Mouse (Mus musculus): ENCODE data around the gene Fam8a1. TPM values are rescaled to one million over a fixed set of nuclear protein-coding genes. Genes with fewer than 3 reads are reported as not detected.

Gene Fam8a1
- 1 to 10 TPM; 4.8 to 6.4 TPM for polyA plus RNA-seq (2017; shearing (Covaris generic))

DNA sequence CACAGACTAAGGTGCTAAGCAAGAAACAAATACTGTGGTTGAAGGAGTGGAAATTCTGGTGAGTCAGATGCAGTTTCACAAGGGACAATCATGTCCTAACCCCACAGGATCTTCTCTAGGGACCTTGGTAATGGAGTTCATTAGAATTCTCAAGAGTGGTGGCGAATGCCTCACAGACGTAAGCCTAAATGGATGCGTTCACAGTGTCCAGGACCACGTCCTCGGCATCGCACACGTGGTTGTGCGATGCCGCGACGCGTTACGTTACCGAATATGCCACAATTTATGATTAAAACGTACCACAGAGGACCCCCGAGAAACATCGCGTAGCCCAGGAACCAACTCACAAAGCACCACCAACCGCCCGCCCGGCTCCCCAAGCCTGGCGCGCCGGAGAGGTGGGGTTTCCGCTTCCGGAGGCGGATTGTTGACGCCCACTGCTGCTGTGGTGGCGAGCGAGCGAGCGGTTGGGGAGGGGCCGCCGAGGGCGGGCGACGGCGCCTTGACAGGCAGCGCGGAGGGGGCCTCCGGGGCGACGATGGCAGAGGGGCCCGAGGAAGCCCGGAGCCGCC lies at the start of gene Fam8a1:
TSS of gene Fam8a1 (plus strand) at position 475 of the 572 bp plus-strand sequence.
- peak; percentile 94 for ATAC-seq

DNA sequence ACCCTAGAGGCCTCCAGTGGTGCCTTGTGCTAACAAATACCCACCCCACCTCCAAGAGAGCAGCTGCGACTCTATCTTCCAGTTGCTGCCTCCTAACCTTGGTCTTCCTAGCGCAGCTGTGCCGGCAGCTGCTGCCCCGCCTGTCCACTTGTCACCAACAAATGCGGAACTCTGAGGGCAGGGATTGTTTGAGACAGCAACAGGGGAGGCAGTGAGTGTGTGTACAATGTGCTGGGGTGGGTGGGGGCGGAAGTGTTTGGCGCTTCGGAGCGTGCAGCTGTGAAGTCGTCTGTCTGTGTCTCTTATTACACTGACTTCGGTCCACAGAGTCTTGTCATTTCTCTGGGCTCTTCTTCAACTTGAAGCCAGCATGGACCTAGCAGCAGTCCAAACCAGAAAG lies 49.7 kb upstream of the Fam8a1 start:
- ATAC-seq = peak; percentile 70

- no peak for ATAC-seq
Observed at GRCm38 (mm10) chr13:46620964-46621757, 48.2 kb upstream of the Fam8a1 start.

DNA sequence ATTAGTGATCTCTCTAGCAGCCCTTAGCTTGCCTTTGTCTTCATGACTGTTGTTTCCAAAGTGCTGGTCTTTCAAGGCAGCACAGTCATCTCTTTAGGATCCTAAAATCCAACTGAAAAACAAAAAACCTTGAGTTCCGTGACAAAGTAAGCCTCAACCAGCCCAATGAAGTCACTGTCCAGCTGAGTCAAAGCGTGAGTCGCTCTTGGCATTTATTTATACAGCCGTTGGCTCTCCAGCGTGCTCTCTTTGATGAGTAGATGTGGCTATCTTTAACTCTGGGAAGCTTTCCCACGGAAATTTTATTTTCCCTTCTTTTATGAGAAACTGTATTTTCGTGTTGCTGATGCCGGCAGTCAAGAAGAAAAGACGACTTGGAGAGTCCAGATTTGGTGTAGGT lies 42.7 kb upstream of the Fam8a1 start:
- ATAC-seq = no peak

GRCm38 (mm10) chr13:46627841-46628240 lies 41.5 kb upstream of the Fam8a1 start:
- no peak for ATAC-seq

DNA sequence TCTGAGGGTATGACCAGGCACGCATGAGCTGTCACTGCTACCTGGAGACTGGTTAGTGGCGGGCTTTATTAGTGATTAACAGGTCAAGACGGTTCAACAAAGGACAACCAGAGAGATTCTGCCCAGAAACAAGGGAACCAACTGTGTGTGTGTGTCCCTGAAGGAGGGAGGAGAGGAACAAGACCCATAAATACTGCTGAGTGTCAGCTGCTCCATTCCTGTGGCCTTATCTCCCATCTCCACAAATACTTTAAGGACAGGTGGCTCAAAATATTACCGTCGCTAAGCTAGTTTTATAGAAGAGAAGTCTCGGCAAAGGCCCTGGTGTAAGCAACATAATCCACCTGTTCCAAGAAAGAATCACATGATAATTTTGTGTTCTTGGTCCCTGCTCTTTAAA lies 39.9 kb upstream of the Fam8a1 start:
- no peak for ATAC-seq

- ATAC-seq = no peak
Observed at GRCm38 (mm10) chr13:46632796-46633195, 36.5 kb upstream of the Fam8a1 start.

DNA sequence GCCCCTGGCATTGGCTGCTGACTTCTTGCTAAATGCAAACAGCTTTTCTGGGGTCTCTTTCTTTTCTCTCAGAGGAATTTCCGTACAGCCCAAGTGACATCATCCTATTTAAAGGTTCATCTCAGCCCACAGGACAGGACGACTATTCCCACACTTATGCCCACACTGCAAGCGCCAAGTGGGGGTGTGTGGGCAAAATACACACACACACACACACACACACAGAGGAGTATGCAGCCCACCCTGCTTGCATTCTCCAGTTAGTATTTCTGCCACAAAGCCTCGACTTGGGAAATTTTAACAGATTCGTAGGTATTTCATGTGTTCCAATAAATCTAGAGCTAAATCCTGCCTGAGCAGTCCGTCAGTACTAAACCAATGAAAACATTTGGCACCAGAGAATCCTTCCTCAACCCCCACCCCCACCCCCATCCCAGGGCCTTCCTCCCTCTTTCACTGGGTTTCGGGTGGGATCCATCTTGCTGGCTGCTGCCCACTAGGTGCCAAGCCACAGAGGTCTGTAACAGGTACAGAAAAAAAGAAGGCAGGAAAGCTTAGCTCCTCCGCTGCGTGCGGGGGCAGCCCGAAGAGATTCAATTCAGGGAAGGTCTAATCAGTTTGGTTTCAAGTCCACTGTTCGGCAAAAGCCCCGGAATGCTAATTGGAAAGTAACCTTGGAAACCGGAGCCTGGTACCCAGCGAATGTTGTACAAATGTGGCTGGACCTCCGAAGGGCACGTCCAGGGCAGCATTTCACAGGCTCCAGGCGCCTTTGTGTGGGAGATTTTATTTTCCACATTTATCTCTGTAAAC lies 35.8 kb upstream of the Fam8a1 start:
- ATAC-seq = no peak

- ATAC-seq = no peak
Observed at GRCm38 (mm10) chr13:46634133-46634488, 35.2 kb upstream of the Fam8a1 start.

- no peak for ATAC-seq
Observed at GRCm38 (mm10) chr13:46640608-46641468, 28.5 kb upstream of the Fam8a1 start.

DNA sequence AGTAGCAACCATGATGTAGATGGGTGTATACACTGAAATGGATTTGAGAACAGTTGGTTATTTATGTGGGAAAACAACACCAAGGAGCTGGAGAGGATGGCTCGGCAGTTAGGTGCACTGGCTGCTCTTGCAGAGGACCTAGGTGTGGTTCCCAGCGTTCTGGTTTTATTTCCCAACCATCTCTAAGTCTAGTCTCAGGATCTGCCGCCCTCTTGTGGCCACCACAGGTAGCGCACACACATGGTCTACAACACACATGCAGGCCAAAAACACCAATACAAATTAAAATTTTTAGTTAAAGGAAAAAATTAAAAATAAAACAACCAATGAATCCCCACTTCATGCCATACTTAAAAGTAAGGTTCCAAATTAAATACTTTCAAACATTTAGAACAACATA lies 27.0 kb upstream of the Fam8a1 start:
- no peak for ATAC-seq

DNA sequence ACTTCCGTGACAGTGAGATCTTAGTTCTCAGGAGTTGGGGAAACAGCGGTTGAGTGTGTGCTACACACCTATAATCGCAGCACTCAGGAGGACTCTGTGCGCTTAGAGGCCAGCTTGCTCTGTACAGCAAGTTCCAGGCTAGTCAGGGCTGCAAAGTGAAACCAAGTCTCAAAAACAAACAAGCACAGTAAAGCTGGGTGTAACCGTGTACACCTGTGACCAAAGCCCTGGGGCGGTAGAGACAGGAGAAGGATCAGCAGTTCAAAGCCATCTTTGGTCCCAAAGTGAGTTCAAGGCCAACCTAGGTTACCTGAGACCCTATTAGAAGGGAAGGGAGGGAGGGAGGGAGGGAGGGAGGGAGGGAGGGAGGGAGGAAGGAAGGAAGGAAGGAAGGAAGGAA lies 25.1 kb upstream of the Fam8a1 start:
- no peak for ATAC-seq

- ATAC-seq = no peak
Observed at GRCm38 (mm10) chr13:46645476-46645875, 23.8 kb upstream of the Fam8a1 start.

DNA sequence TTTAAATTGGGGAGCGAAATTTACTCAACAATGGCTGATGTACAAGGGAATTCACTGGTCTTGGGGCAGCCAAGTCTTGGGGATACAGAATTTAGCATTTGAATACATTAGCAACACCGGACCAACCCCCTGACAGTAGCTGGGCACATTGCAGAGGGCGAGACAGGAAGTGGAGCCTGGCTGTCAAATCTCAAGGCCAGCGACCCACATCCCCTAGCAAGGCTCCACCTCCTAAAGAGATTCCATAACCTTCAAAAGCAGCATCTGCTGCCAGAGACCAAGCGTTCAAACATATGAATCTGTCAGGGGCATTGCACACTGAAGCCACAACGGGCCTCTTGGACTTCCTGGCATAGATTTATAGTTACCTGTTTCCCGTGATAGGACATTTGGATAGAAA lies 17.5 kb upstream of the Fam8a1 start:
- ATAC-seq = no peak

DNA sequence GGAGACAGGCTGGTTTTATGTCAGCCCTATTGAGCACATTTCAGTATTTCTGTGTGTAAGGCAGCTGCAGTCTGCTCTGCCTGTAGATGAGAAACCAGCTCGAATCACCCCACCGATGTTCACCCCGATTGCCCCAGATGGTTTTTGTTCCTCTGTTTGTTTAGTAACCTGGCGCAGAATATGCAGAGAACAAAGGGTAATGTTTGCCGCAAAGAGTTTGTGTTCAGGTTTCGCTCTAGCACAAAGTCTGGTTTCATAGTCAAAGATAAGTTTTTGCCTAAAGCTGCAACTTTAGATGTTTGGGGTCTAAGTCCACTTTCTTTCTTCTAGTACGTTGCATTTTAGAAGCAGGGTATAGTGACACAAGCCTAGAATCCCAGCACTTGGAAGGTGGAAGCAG lies 16.7 kb upstream of the Fam8a1 start:
- ATAC-seq = no peak

- no peak for ATAC-seq
Observed at GRCm38 (mm10) chr13:46653671-46654070, 15.7 kb upstream of the Fam8a1 start.

DNA sequence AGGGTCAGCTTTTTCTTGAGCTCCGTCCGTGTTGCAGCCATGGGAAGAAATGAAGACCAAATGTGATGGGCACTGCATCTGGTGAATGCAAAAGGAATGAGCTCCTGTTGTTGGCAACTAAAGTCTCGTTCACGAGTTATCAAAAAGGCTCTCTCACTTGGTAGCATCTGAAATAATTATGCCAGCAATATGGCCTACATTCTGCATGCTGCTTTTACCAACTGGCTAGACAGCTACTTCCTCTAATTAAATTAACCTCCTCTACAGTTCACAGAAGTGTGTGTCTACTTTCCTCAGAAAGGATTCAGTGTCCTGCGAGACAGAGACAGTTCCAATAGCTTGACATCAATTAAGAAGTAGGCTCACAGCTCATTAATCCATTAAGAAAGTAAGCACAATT lies 14.8 kb upstream of the Fam8a1 start:
- ATAC-seq = no peak

GRCm38 (mm10) chr13:46659211-46659610 lies 10.1 kb upstream of the Fam8a1 start:
- no peak for ATAC-seq

- ATAC-seq = no peak
Observed at GRCm38 (mm10) chr13:46663461-46663964, 5.8 kb upstream of the Fam8a1 start.

- peak; percentile 37 for ATAC-seq
Observed at GRCm38 (mm10) chr13:46669620-46670271, 424 bp downstream of the Fam8a1 start.

GRCm38 (mm10) chr13:46670514-46670913 lies 1.2 kb downstream of the Fam8a1 start:
- ATAC-seq = no peak

GRCm38 (mm10) chr13:46674601-46675000 lies 5.3 kb downstream of the Fam8a1 start:
- ATAC-seq = no peak

Data from activated CD4-positive, CD25-positive, alpha-beta regulatory T cell, adult 4 months (primary cell).